Mouse (Mus musculus) forebrain, embryonic 13.5 days (tissue): ENCODE results near the gene Rimbp3. TPM values are rescaled to one million over a fixed set of nuclear protein-coding genes. Genes with fewer than 3 reads are reported as not detected.

Source experiments
- polyA plus RNA-seq: library from polyadenylated mRNA; unstranded; fragments of >200 nt; fragmentation: Nextera tagmentation; extraction: Ambion mirVana; gene quantifications from 2 replicates; pipeline ENCODE4 v1.2.1, GENCODE M21; 2015

Gene Rimbp3
- polyA plus RNA-seq, 1 experiment from 2014 or later = 1.4 TPM

Other genes starting within 250 kb of the Rimbp3 start
- gene Mapk1, start 225.2 kb upstream of the Rimbp3 start, polyA plus RNA-seq = 172 and 177 TPM in 2 replicates
- gene Ypel1, start 138.9 kb upstream of the Rimbp3 start, polyA plus RNA-seq = 145 and 151 TPM in 2 replicates
- gene Ppil2, start 97.3 kb upstream of the Rimbp3 start, polyA plus RNA-seq = 153 and 165 TPM in 2 replicates
- gene 2610318N02Rik, start 83.4 kb upstream of the Rimbp3 start, polyA plus RNA-seq = 64.8 and 67.9 TPM in 2 replicates
- gene Sdf2l1, start 76.2 kb upstream of the Rimbp3 start, polyA plus RNA-seq = 54.6 and 57.5 TPM in 2 replicates
- gene Ydjc, start 64.0 kb upstream of the Rimbp3 start, polyA plus RNA-seq = 11.1 and 12.8 TPM in 2 replicates
- 0.53 and 0.93 TPM in 2 replicates for gene Ccdc116, start 61.4 kb upstream of the Rimbp3 start, polyA plus RNA-seq
- gene Ube2l3, start 6.0 kb upstream of the Rimbp3 start, polyA plus RNA-seq = 359 and 360 TPM in 2 replicates
- 7.2 and 9.0 TPM in 2 replicates for gene Hic2, start 25.0 kb downstream of the Rimbp3 start, polyA plus RNA-seq
- gene Tmem191c, start 67.5 kb downstream of the Rimbp3 start, polyA plus RNA-seq = 14.2 and 15.4 TPM in 2 replicates
- gene Serpind1, start 122.8 kb downstream of the Rimbp3 start, polyA plus RNA-seq = 0.36 and 0.48 TPM in 2 replicates
- gene Snap29, start 197.4 kb downstream of the Rimbp3 start, polyA plus RNA-seq = 18.2 and 20.8 TPM in 2 replicates
- gene Pi4ka, start 197.7 kb downstream of the Rimbp3 start, polyA plus RNA-seq = 44.1 and 50.0 TPM in 2 replicates
- 102 and 108 TPM in 2 replicates for gene Crkl, start 243.4 kb downstream of the Rimbp3 start, polyA plus RNA-seq